ENCODE assay signal across 8 mouse cellular contexts in the genomic region with DNA sequence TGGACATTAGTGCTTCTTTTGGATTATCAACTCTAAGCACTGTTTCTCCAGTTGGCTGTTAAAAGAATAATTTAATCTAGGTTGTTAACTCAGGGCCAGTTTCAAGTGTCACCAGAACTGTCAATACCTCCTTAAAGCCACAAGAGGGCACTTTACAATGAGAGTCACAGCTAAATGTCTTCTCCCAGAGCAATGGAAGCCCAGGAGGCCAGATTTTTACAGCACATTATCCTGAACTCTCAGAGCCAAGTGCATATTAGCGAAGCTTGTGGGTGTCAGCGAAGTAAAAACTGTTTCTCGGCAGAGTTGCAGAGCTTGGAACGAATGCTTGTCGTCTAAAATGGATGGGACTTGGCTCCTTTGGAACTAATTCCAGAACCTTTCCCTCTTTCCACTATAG.
DNase-seq lines count a peak whose midpoint lies in the region; ATAC-seq lines count a peak whose summit lies in the region.

No protein-coding gene starts in this region.

- WGBS in kidney, embryonic 16.5 days, result 33% methylated on average over 5 of the region's 5 CpGs
- 44% methylated on average over 5 of the region's 5 CpGs for WGBS in neural tube, embryonic 14.5 days

- no peaks in the 10 kb centered on the region for H3K9me3 ChIP-seq in kidney, embryonic 16.5 days (ENCODE audit: low read length)
- no peaks in the 10 kb centered on the region for H3K9me3 ChIP-seq in neural tube, embryonic 14.5 days (ENCODE audit: control insufficient read depth, low read length)

- H3K4me1 ChIP-seq in kidney, embryonic 16.5 days (ENCODE audit: insufficient read depth, low read length), result peaks cover 16% of the 10 kb centered on the region
- no peaks in the 10 kb centered on the region for H3K4me1 ChIP-seq in neural tube, embryonic 14.5 days (ENCODE audit: control insufficient read depth, insufficient read depth, low read length)

- H3K9ac ChIP-seq in kidney, embryonic 16.5 days (replicated peaks; ENCODE audit: low read length), result no peak overlapping the region
- no peak overlapping the region for H3K9ac ChIP-seq in neural tube, embryonic 14.5 days (replicated peaks; ENCODE audit: low read depth, low read length)

- H3K4me2 ChIP-seq in kidney, embryonic 16.5 days (replicated peaks; ENCODE audit: low read depth, low read length), result no peak overlapping the region
- H3K4me2 ChIP-seq in neural tube, embryonic 14.5 days (ENCODE audit: low read depth, low read length), result no peak overlapping the region

- ATAC-seq in kidney, embryonic 16.5 days (ENCODE audit: low FRiP score, low TSS enrichment), result no peak
- peak; percentile 51 for ATAC-seq in neural tube, embryonic 14.5 days (ENCODE audit: low read depth)

- no peaks in the 10 kb centered on the region for H3K36me3 ChIP-seq in kidney, embryonic 16.5 days (ENCODE audit: insufficient read depth, low read length)
- no peaks in the 10 kb centered on the region for H3K36me3 ChIP-seq in neural tube, embryonic 14.5 days (ENCODE audit: control insufficient read depth, insufficient read depth, low read length)

- H3K4me3 ChIP-seq in kidney, embryonic 16.5 days (ENCODE audit: low read length), result no peak overlapping the region
- no peak overlapping the region for H3K4me3 ChIP-seq in neural tube, embryonic 14.5 days (ENCODE audit: low read depth, low read length)

- DNase-seq in kidney, postnatal 14 days, result peak; percentile 45
- peak; percentile 81 for DNase-seq in adipocyte (ENCODE audit: low spot score)
- peak; percentile 22 for DNase-seq in embryo, embryonic 11.5 days (ENCODE audit: low read depth, low spot score)
- DNase-seq in layer of hippocampus, adult 18-20 months (ENCODE audit: low spot score in 2 of 2), result peak; percentile 24 to 61
- no peak for DNase-seq in natural killer cell, adult 2 months (ENCODE audit: low spot score in 2 of 2)
- DNase-seq in spleen, postnatal 36 days (ENCODE audit: low spot score in 2 of 2), result no peak

- H3K27ac ChIP-seq in kidney, embryonic 16.5 days (ENCODE audit: low read length), result no peak overlapping the region
- no peak overlapping the region for H3K27ac ChIP-seq in neural tube, embryonic 14.5 days (ENCODE audit: low read depth, low read length)

- H3K27me3 ChIP-seq in kidney, embryonic 16.5 days (ENCODE audit: insufficient read depth, low read length), result no peaks in the 10 kb centered on the region
- H3K27me3 ChIP-seq in neural tube, embryonic 14.5 days (ENCODE audit: control insufficient read depth, insufficient read depth, low read length), result no peaks in the 10 kb centered on the region

Comparison
In these comparisons a context has a peak if more than half of its experiments do, and no peak if none do; other contexts are left out.
1. DNase-seq: peak in kidney, postnatal 14 days (single experiment), adipocyte (single experiment), embryo, embryonic 11.5 days (single experiment) and layer of hippocampus, adult 18-20 months (2 of 2); none in natural killer cell, adult 2 months (0 of 2) and spleen, postnatal 36 days (0 of 2).